Mouse (Mus musculus) lung, embryonic 15.5 days (tissue): ENCODE measurements around the gene Cdkal1. TPM values are rescaled to one million over a fixed set of nuclear protein-coding genes. Genes with fewer than 3 reads are reported as not detected.
A peak's percentile ranks its signal among the peaks of the same experiment; 100 is the strongest.

Source experiments
- ATAC-seq: fragments of 200-750 bp; cut with Nextera tagmentation; 2 replicates; pipeline ENCODE4 v1.8.0; 2017; ENCODE audit warnings: moderate number of reproducible peaks, borderline replicate concordance; ENCODE audit not compliant: low FRiP score, low TSS enrichment; ENCODE audit errors: extremely low read depth
- H3K27ac ChIP-seq: fragments of 300-500 bp; sonication (generic); 2 replicates; pipeline ENCODE4 v1.5.1; 2015; ENCODE audit warnings: moderate library complexity, mild to moderate bottlenecking, inconsistent platforms
- H3K27me3 ChIP-seq: fragments of 300-500 bp; sonication (generic); 2 replicates; pipeline ENCODE4 v1.6.1; 2015; ENCODE audit warnings: inconsistent platforms
- H3K36me3 ChIP-seq: fragments of 300-500 bp; sonication (generic); 2 replicates; pipeline ENCODE4 v1.6.1; 2015; ENCODE audit warnings: inconsistent platforms
- H3K4me1 ChIP-seq: fragments of 300-500 bp; sonication (generic); 2 replicates; pipeline ENCODE4 v1.6.1; 2015; ENCODE audit warnings: inconsistent platforms
- H3K4me2 ChIP-seq: fragments of 300-500 bp; sonication (generic); 2 replicates; pipeline ENCODE4 v1.6.1; 2015; ENCODE audit warnings: inconsistent platforms, mild to moderate bottlenecking, moderate library complexity
- H3K4me3 ChIP-seq: fragments of 300-500 bp; sonication (generic); 2 replicates; pipeline ENCODE4 v1.5.1; 2015; ENCODE audit warnings: mild to moderate bottlenecking, inconsistent platforms
- H3K9ac ChIP-seq: fragments of 300-500 bp; sonication (generic); 2 replicates; pipeline ENCODE4 v1.6.1; 2015; ENCODE audit warnings: inconsistent platforms
- H3K9me3 ChIP-seq: fragments of 300-500 bp; sonication (generic); 2 replicates; pipeline ENCODE4 v1.6.1; 2016; ENCODE audit warnings: inconsistent platforms
- WGBS: fragments of 180-500 bp; shearing (Covaris S2); methylation state at CpG from one replicate; pipeline ENCODE4 v1.1.7; 2015; 5-methylcytosine and 5-hydroxymethylcytosine counted together
- polyA plus RNA-seq: library from polyadenylated mRNA; unstranded; fragments of >200 nt; fragmentation: Nextera tagmentation; extraction: Ambion mirVana; gene quantifications from 2 replicates; pipeline ENCODE4 v1.2.1, GENCODE M21; 2015

The Cdkal1 gene
- polyA plus RNA-seq, 1 experiment from 2014 or later, result 34.0 TPM

- ATAC-seq, result no peak
- no peak overlapping the region for H3K27ac ChIP-seq
Measured at GRCm38 (mm10) chr13:29616654-29617171, 238.8 kb downstream of the Cdkal1 start.

GRCm38 (mm10) chr13:29615987-29616386 is 239.5 kb downstream of the Cdkal1 start:
- no peak for ATAC-seq
- H3K4me2 ChIP-seq, result no peak overlapping the region
- WGBS, result 78% methylated on average over 3 of the region's 3 CpGs
- no peak overlapping the region for H3K27ac ChIP-seq
- H3K4me1 ChIP-seq, result 0 out of 2 replicates have a peak, but pooled peaks cover 3% of the 10 kb centered on the region
- no peak overlapping the region for H3K4me3 ChIP-seq
- H3K36me3 ChIP-seq, result no peaks in the 10 kb centered on the region
- no peak overlapping the region for H3K9ac ChIP-seq
- no peaks in the 10 kb centered on the region for H3K9me3 ChIP-seq
- H3K27me3 ChIP-seq, result no peaks in the 10 kb centered on the region

More at GRCm38 (mm10) chr13:29616654-29617171, 238.8 kb downstream of the Cdkal1 start:
- H3K9me3 ChIP-seq, result no peaks in the 10 kb centered on the region
- no peaks in the 10 kb centered on the region for H3K27me3 ChIP-seq
- no peak overlapping the region for H3K4me2 ChIP-seq
- no peaks in the 10 kb centered on the region for H3K36me3 ChIP-seq
- 75% methylated on average over 3 of the region's 3 CpGs for WGBS
- H3K4me1 ChIP-seq, result 0 out of 2 replicates have a peak, but pooled peaks cover 3% of the 10 kb centered on the region
- no peak overlapping the region for H3K4me3 ChIP-seq
- H3K9ac ChIP-seq, result no peak overlapping the region

- H3K36me3 ChIP-seq, result no peaks in the 10 kb centered on the region
- WGBS, result 78% methylated on average over 7 of the region's 7 CpGs
- H3K4me1 ChIP-seq, result 0 out of 2 replicates have a peak, but pooled peaks cover 5% of the 10 kb centered on the region
- no peak overlapping the region for H3K4me3 ChIP-seq
- no peaks in the 10 kb centered on the region for H3K9me3 ChIP-seq
- H3K27me3 ChIP-seq, result no peaks in the 10 kb centered on the region
- ATAC-seq, result no peak
- H3K9ac ChIP-seq, result no peak overlapping the region
- no peak overlapping the region for H3K27ac ChIP-seq
- H3K4me2 ChIP-seq, result no peak overlapping the region
Measured at GRCm38 (mm10) chr13:29615081-29615480, 240.4 kb downstream of the Cdkal1 start.

GRCm38 (mm10) chr13:29610051-29610931 is 245.2 kb downstream of the Cdkal1 start:
- H3K27ac ChIP-seq, result no peak overlapping the region
- WGBS, result 44% methylated on average over 13 of the region's 13 CpGs
- peak; percentile 35; the same call in 1 of the 2 replicates for ATAC-seq
- no peaks in the 10 kb centered on the region for H3K36me3 ChIP-seq
- H3K27me3 ChIP-seq, result no peaks in the 10 kb centered on the region
- no peak overlapping the region for H3K9ac ChIP-seq
- no peak overlapping the region for H3K4me3 ChIP-seq
- H3K4me1 ChIP-seq, result 0 out of 2 replicates have a peak, but pooled peaks cover 3% of the 10 kb centered on the region
- no peak overlapping the region for H3K4me2 ChIP-seq
- no peaks in the 10 kb centered on the region for H3K9me3 ChIP-seq

GRCm38 (mm10) chr13:29609441-29609840 is 246.0 kb downstream of the Cdkal1 start:
- Histone ChIP-seq H3K36me3 (no peaks in the 10 kb centered on the region), H3K4me3 (no peak overlapping the region), H3K27me3 (no peaks in the 10 kb centered on the region), H3K9ac (no peak overlapping the region), H3K4me1 (0 out of 2 replicates have a peak, but pooled peaks cover 3% of the 10 kb centered on the region), H3K9me3 (no peaks in the 10 kb centered on the region), H3K27ac (no peak overlapping the region), H3K4me2 (no peak overlapping the region)
- no peak for ATAC-seq
- 75% methylated on average over 5 of the region's 5 CpGs for WGBS

- Histone ChIP-seq H3K4me2 (no peak overlapping the region), H3K4me1 (no peaks in the 10 kb centered on the region), H3K9ac (no peak overlapping the region), H3K9me3 (no peaks in the 10 kb centered on the region), H3K36me3 (no peaks in the 10 kb centered on the region), H3K4me3 (no peak overlapping the region), H3K27ac (no peak overlapping the region), H3K27me3 (no peaks in the 10 kb centered on the region)
- ATAC-seq, result no peak
- 25% methylated on average over 6 of the region's 7 CpGs for WGBS
Measured at GRCm38 (mm10) chr13:29604241-29604640, 251.2 kb downstream of the Cdkal1 start.

GRCm38 (mm10) chr13:29603597-29603996 is 251.9 kb downstream of the Cdkal1 start:
- no peak overlapping the region for H3K4me3 ChIP-seq
- no peak for ATAC-seq
- no peaks in the 10 kb centered on the region for H3K4me1 ChIP-seq
- H3K9me3 ChIP-seq, result no peaks in the 10 kb centered on the region
- no peaks in the 10 kb centered on the region for H3K27me3 ChIP-seq
- no peak overlapping the region for H3K4me2 ChIP-seq
- H3K27ac ChIP-seq, result no peak overlapping the region
- WGBS, result 82% methylated on average over 6 of the region's 6 CpGs
- no peaks in the 10 kb centered on the region for H3K36me3 ChIP-seq
- H3K9ac ChIP-seq, result no peak overlapping the region

- Histone ChIP-seq H3K4me2 (no peak overlapping the region), H3K4me3 (no peak overlapping the region), H3K9me3 (no peaks in the 10 kb centered on the region), H3K27ac (no peak overlapping the region), H3K4me1 (no peaks in the 10 kb centered on the region), H3K27me3 (no peaks in the 10 kb centered on the region), H3K36me3 (no peaks in the 10 kb centered on the region), H3K9ac (no peak overlapping the region)
- no peak for ATAC-seq
- WGBS, result 92% methylated on average over 2 of the region's 2 CpGs
Measured at GRCm38 (mm10) chr13:29601033-29601432, 254.4 kb downstream of the Cdkal1 start.

- no peak overlapping the region for H3K4me3 ChIP-seq
- 58% methylated on average over 2 of the region's 2 CpGs for WGBS
Measured at GRCm38 (mm10) chr13:29599646-29600045, 255.8 kb downstream of the Cdkal1 start.

GRCm38 (mm10) chr13:29596735-29597134 is 258.7 kb downstream of the Cdkal1 start:
- Histone ChIP-seq H3K4me2 (no peak overlapping the region), H3K27ac (no peak overlapping the region), H3K27me3 (no peaks in the 10 kb centered on the region), H3K9ac (no peak overlapping the region), H3K4me1 (no peaks in the 10 kb centered on the region), H3K9me3 (no peaks in the 10 kb centered on the region), H3K4me3 (no peak overlapping the region), H3K36me3 (no peaks in the 10 kb centered on the region)
- ATAC-seq, result no peak
- 44% methylated on average over 3 of the region's 3 CpGs for WGBS

More at GRCm38 (mm10) chr13:29599646-29600045, 255.8 kb downstream of the Cdkal1 start:
- no peak for ATAC-seq
- Histone ChIP-seq H3K27me3 (no peaks in the 10 kb centered on the region), H3K9ac (no peak overlapping the region), H3K36me3 (no peaks in the 10 kb centered on the region), H3K4me2 (no peak overlapping the region), H3K4me1 (no peaks in the 10 kb centered on the region), H3K27ac (no peak overlapping the region), H3K9me3 (no peaks in the 10 kb centered on the region)

- 95% methylated on average over 3 of the region's 3 CpGs for WGBS
- H3K4me1 ChIP-seq, result no peaks in the 10 kb centered on the region
- ATAC-seq, result no peak
Measured at GRCm38 (mm10) chr13:29593096-29593495, 262.4 kb downstream of the Cdkal1 start.

GRCm38 (mm10) chr13:29590685-29591084 is 264.8 kb downstream of the Cdkal1 start:
- no peaks in the 10 kb centered on the region for H3K4me1 ChIP-seq
- H3K9me3 ChIP-seq, result no peaks in the 10 kb centered on the region
- H3K9ac ChIP-seq, result no peak overlapping the region
- H3K4me2 ChIP-seq, result no peak overlapping the region
- H3K27me3 ChIP-seq, result no peaks in the 10 kb centered on the region
- no peak overlapping the region for H3K4me3 ChIP-seq
- H3K27ac ChIP-seq, result no peak overlapping the region
- ATAC-seq, result no peak
- H3K36me3 ChIP-seq, result no peaks in the 10 kb centered on the region
- 84% methylated on average over 5 of the region's 5 CpGs for WGBS

More at GRCm38 (mm10) chr13:29593096-29593495, 262.4 kb downstream of the Cdkal1 start:
- H3K36me3 ChIP-seq, result no peaks in the 10 kb centered on the region
- H3K4me2 ChIP-seq, result no peak overlapping the region
- H3K27me3 ChIP-seq, result no peaks in the 10 kb centered on the region
- no peak overlapping the region for H3K9ac ChIP-seq
- H3K9me3 ChIP-seq, result no peaks in the 10 kb centered on the region
- no peak overlapping the region for H3K27ac ChIP-seq
- H3K4me3 ChIP-seq, result no peak overlapping the region
